Mouse (Mus musculus): ENCODE measurements at regions not wholly inside any gene's neighbourhood (a gene's known extent, or its start where the extent isn't known, plus 50 kb on each side); places are given as distances from the start of the nearest gene placed in this dataset.

GRCm38 (mm10) chr3:37786792-37787191, 62.5 kb upstream of the Gm5148 start:
- DNase-seq (ENCODE audit: low spot score in 2 of 2): no peak

DNA sequence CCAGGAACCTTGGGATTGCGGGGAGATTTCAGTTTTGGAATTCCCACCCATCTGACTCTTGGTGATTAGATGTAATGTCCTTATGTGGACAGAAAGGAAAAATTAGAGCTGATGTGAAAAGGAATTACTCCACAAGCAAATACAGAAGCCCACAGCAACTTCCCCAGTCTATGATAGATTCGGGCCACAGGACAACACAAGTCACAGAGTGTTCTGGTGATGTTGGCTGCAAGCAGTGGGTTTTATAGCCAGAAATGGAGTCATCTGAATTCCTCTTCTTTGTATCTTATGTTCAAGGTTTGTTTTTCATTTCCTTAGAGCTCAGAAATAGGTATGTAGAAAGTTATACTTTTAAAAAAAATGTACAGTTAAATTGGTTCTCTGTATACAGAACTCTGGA, 56.8 kb upstream of the Gm5148 start:
- DNase-seq (ENCODE audit: low spot score in 2 of 2): no peak

- no peak for DNase-seq (ENCODE audit: low spot score in 2 of 2)
Observed at GRCm38 (mm10) chr3:37779867-37780475, 55.7 kb upstream of the Gm5148 start.

GRCm38 (mm10) chr3:37778386-37778785, 54.1 kb upstream of the Gm5148 start:
- no peak for DNase-seq (ENCODE audit: low spot score in 2 of 2)

DNA sequence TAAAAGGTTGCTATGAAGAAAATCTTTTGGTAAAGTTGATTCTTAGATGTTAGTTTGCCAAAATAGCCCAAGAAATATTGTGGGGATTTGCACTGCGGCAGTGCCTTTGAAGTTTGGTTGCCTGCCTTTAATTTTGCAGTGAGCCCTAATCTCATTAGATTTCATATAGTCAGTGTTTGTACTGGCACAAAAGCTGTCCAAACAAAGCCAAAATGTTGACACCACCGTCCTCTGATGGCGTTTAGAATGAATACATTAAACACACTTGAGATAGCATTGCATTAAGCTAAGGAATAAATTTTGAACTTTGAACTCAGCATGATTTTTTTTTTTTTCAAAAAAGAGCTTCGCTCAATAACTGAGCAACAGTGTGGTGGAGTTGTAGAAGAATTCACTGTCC, 51.9 kb upstream of the Gm5148 start:
- no peak for DNase-seq (ENCODE audit: low spot score in 2 of 2)

Measured in spleen, postnatal 36 days (tissue).